In genomic region chr4:135439904-135440522, GRCm38 (mm10) we compare ENCODE assay signal across 7 mouse cellular contexts. TPM values are rescaled to one million over a fixed set of nuclear protein-coding genes. Genes with fewer than 3 reads are reported as not detected.
DNase-seq lines count a peak whose midpoint lies in the region; ATAC-seq lines count a peak whose summit lies in the region.

No protein-coding gene starts in this region.

- ATAC-seq in intestine, embryonic 16.5 days: no peak

- H3K36me3 ChIP-seq in intestine, embryonic 16.5 days (ENCODE audit: control insufficient read depth, insufficient read depth, low read length): no peaks in the 10 kb centered on the region
- no peaks in the 10 kb centered on the region for H3K36me3 ChIP-seq in megakaryocyte, embryonic 14.5 days (replicated peaks; ENCODE audit: low read length)

- WGBS in intestine, embryonic 16.5 days: 44% methylated on average over 9 of the region's 9 CpGs

- H3K27me3 ChIP-seq in intestine, embryonic 16.5 days (replicated peaks; ENCODE audit: control insufficient read depth, insufficient read depth, low read length): no peaks in the 10 kb centered on the region
- no peaks in the 10 kb centered on the region for H3K27me3 ChIP-seq in megakaryocyte, embryonic 14.5 days (replicated peaks)

- H3K4me1 ChIP-seq in intestine, embryonic 16.5 days (ENCODE audit: control insufficient read depth, insufficient read depth, low read length): peaks cover 8% of the 10 kb centered on the region
- peaks cover 58% of the 10 kb centered on the region for H3K4me1 ChIP-seq in megakaryocyte, embryonic 14.5 days

- no peak overlapping the region for H3K9ac ChIP-seq in intestine, embryonic 16.5 days (ENCODE audit: low read depth, low read length)

- no peak overlapping the region for H3K4me3 ChIP-seq in intestine, embryonic 16.5 days (ENCODE audit: low read length)
- peak overlapping the region; percentile 88 for H3K4me3 ChIP-seq in megakaryocyte, embryonic 14.5 days (replicated peaks)

- H3K27ac ChIP-seq in intestine, embryonic 16.5 days (ENCODE audit: low read length): peak overlapping the region; percentile 48; the same call in 1 of the 2 replicates

- DNase-seq in 3134 (ENCODE audit: extremely low read depth, insufficient read length, low spot score) (peak; percentile 55), 3T3-L1 (ENCODE audit: low read depth, low spot score) (peak; percentile 35)
- peak; percentile 71 for DNase-seq in c-Kit-negative CD71-positive TER-119-positive erythroid progenitor cells, embryonic 14.5 days (ENCODE audit: low read depth, low spot score)
- DNase-seq in thymus, postnatal 4 days: peak; percentile 67
- no peak for DNase-seq in frontal cortex, postnatal 14 days (ENCODE audit: low spot score in 2 of 2)

- H3K9me3 ChIP-seq in intestine, embryonic 16.5 days (ENCODE audit: control insufficient read depth, low read length): no peaks in the 10 kb centered on the region
- no peaks in the 10 kb centered on the region for H3K9me3 ChIP-seq in megakaryocyte, embryonic 14.5 days

- no peak overlapping the region for H3K4me2 ChIP-seq in intestine, embryonic 16.5 days (ENCODE audit: low read depth, low read length)

RNA-seq across cellular contexts. Expression of gene Rcan3, which starts 6.4 kb away (rescaled TPM):
- 14.1 and 14.5 TPM in 2 replicates for polyA plus RNA-seq in intestine, embryonic 16.5 days (2015; fragmentation: Nextera tagmentation; extraction: Ambion mirVana)
- 1.6 and 17.7 TPM in 2 replicates for polyA plus RNA-seq in megakaryocyte, embryonic 14.5 days (2012; ENCODE audit: insufficient read depth, low replicate concordance)

RNA-seq across cellular contexts. Expression of gene Ncmap, which starts 42.0 kb away (rescaled TPM):
- polyA plus RNA-seq in intestine, embryonic 16.5 days (2015; fragmentation: Nextera tagmentation; extraction: Ambion mirVana): 6.1 and 7.3 TPM in 2 replicates
- 2.2 TPM in 1 of 2 replicates, not detected in the other for polyA plus RNA-seq in megakaryocyte, embryonic 14.5 days (2012; ENCODE audit: insufficient read depth, low replicate concordance)

RNA-seq across cellular contexts. Expression of gene Stpg1, which starts 54.6 kb away (rescaled TPM):
- 0.27 and 0.29 TPM in 2 replicates for polyA plus RNA-seq in intestine, embryonic 16.5 days (2015; fragmentation: Nextera tagmentation; extraction: Ambion mirVana)
- polyA plus RNA-seq in megakaryocyte, embryonic 14.5 days (2012; ENCODE audit: insufficient read depth, low replicate concordance): 3.6 and 4.5 TPM in 2 replicates

RNA-seq across cellular contexts. Expression of gene Nipal3, which starts 54.8 kb away (rescaled TPM):
- 5.2 and 5.6 TPM in 2 replicates for polyA plus RNA-seq in intestine, embryonic 16.5 days (2015; fragmentation: Nextera tagmentation; extraction: Ambion mirVana)
- 50.7 and 286 TPM in 2 replicates for polyA plus RNA-seq in megakaryocyte, embryonic 14.5 days (2012; ENCODE audit: insufficient read depth, low replicate concordance)

Comparison
In these comparisons a context has a peak if more than half of its experiments do, and no peak if none do; other contexts are left out.
1. DNase-seq: peak in 3134 (single experiment), 3T3-L1 (single experiment), c-Kit-negative CD71-positive TER-119-positive erythroid progenitor cells, embryonic 14.5 days (single experiment) and thymus, postnatal 4 days (single experiment); none in frontal cortex, postnatal 14 days (0 of 2).